ENCODE assay signal across 9 mouse cellular contexts in genomic region chr15:82106953-82107555, GRCm38 (mm10). TPM values are rescaled to one million over a fixed set of nuclear protein-coding genes. Genes with fewer than 3 reads are reported as not detected.
A peak's percentile ranks its signal among the peaks of the same experiment; 100 is the strongest.
DNase-seq lines count a peak whose midpoint lies in the region; ATAC-seq lines count a peak whose summit lies in the region.
"Had no signal": no experiment of that assay in that cellular context is flagged by ENCODE, and none has a peak within 500 bp of the region (broad histone marks: within the 10 kb centered on the region; RNA-seq: fewer than 3 reads in every experiment).

No protein-coding gene starts in this region.

- H3K9ac ChIP-seq in forebrain, embryonic 14.5 days (ENCODE audit: low read length), result no peak overlapping the region
- H3K9ac ChIP-seq in forebrain, embryonic 15.5 days (replicated peaks), result no peak overlapping the region
- H3K9ac ChIP-seq in midbrain, embryonic 15.5 days, result no peak overlapping the region

- intact Hi-C loops in left cerebral cortex, postnatal 36 days (cut with DNase I), result loop anchor here (5.0 kb wide), 1 partner anchor 40 kb away; the partner anchor contains the start of gene Mei1

- H3K4me2 ChIP-seq in forebrain, embryonic 14.5 days (ENCODE audit: low read length), result no peak overlapping the region
- H3K4me2 ChIP-seq in forebrain, embryonic 15.5 days (replicated peaks), result no peak overlapping the region
- H3K4me2 ChIP-seq in midbrain, embryonic 15.5 days, result no peak overlapping the region

- peak; percentile 32 for DNase-seq in forebrain, embryonic 14.5 days (ENCODE audit: low spot score)
- DNase-seq in midbrain, embryonic 10.5 days (ENCODE audit: low spot score), result peak; percentile 59
- peak; percentile 74 for DNase-seq in adrenal gland, postnatal 25 days
- peak; percentile 58 for DNase-seq in embryo, embryonic 9.5 days (ENCODE audit: extremely low spot score)
- DNase-seq in left cerebral cortex, postnatal 36 days (ENCODE audit: low spot score in 2 of 2), result peak; percentile 51 to 64
- DNase-seq in right cerebral cortex, postnatal 4 days, result peak; percentile 57

- no peaks in the 10 kb centered on the region for H3K36me3 ChIP-seq in forebrain, embryonic 14.5 days (ENCODE audit: control insufficient read depth, insufficient read depth, low read length)
- H3K36me3 ChIP-seq in forebrain, embryonic 15.5 days, result no peaks in the 10 kb centered on the region
- no peaks in the 10 kb centered on the region for H3K36me3 ChIP-seq in midbrain, embryonic 10.5 days
- no peaks in the 10 kb centered on the region for H3K36me3 ChIP-seq in midbrain, embryonic 15.5 days (replicated peaks)

- H3K4me1 ChIP-seq in forebrain, embryonic 14.5 days (ENCODE audit: control insufficient read depth, insufficient read depth, low read length), result no peaks in the 10 kb centered on the region
- no peaks in the 10 kb centered on the region for H3K4me1 ChIP-seq in forebrain, embryonic 15.5 days
- H3K4me1 ChIP-seq in midbrain, embryonic 10.5 days, result peaks cover 4% of the 10 kb centered on the region; the same call in 1 of the 2 replicates
- H3K4me1 ChIP-seq in midbrain, embryonic 15.5 days, result no peaks in the 10 kb centered on the region

- ATAC-seq in forebrain, embryonic 14.5 days, result no peak
- ATAC-seq in forebrain, embryonic 15.5 days (replicated peaks), result no peak
- ATAC-seq in midbrain, embryonic 15.5 days (replicated peaks), result no peak

- no peak overlapping the region for H3K4me3 ChIP-seq in forebrain, embryonic 14.5 days (ENCODE audit: low read depth, low read length)
- H3K4me3 ChIP-seq in forebrain, embryonic 15.5 days, result no peak overlapping the region
- H3K4me3 ChIP-seq in midbrain, embryonic 10.5 days, result no peak overlapping the region
- no peak overlapping the region for H3K4me3 ChIP-seq in midbrain, embryonic 15.5 days

- no peaks in the 10 kb centered on the region for H3K9me3 ChIP-seq in forebrain, embryonic 14.5 days (replicated peaks; ENCODE audit: control insufficient read depth, low read length)
- no peaks in the 10 kb centered on the region for H3K9me3 ChIP-seq in forebrain, embryonic 15.5 days
- H3K9me3 ChIP-seq in midbrain, embryonic 10.5 days (replicated peaks), result no peaks in the 10 kb centered on the region
- no peaks in the 10 kb centered on the region for H3K9me3 ChIP-seq in midbrain, embryonic 15.5 days

- no peaks in the 10 kb centered on the region for H3K27me3 ChIP-seq in forebrain, embryonic 14.5 days (replicated peaks; ENCODE audit: control insufficient read depth, insufficient read depth, low read length)
- no peaks in the 10 kb centered on the region for H3K27me3 ChIP-seq in forebrain, embryonic 15.5 days
- no peaks in the 10 kb centered on the region for H3K27me3 ChIP-seq in midbrain, embryonic 10.5 days (ENCODE audit: low read depth, poor library complexity, severe bottlenecking)
- H3K27me3 ChIP-seq in midbrain, embryonic 15.5 days (replicated peaks), result no peaks in the 10 kb centered on the region

- WGBS in forebrain, embryonic 14.5 days, result 21% methylated on average over 8 of the region's 8 CpGs
- 17% methylated on average over 8 of the region's 8 CpGs for WGBS in forebrain, embryonic 15.5 days
- 25% methylated on average over 8 of the region's 8 CpGs for WGBS in midbrain, embryonic 10.5 days
- 14% methylated on average over 8 of the region's 8 CpGs for WGBS in midbrain, embryonic 15.5 days

- H3K27ac ChIP-seq in forebrain, embryonic 14.5 days (ENCODE audit: low read depth, low read length), result no peak overlapping the region
- no peak overlapping the region for H3K27ac ChIP-seq in forebrain, embryonic 15.5 days (replicated peaks)
- H3K27ac ChIP-seq in midbrain, embryonic 10.5 days (replicated peaks), result 0 out of 2 replicates have a peak overlapping the region, but pooled peaks have one; percentile 18
- H3K27ac ChIP-seq in midbrain, embryonic 15.5 days, result no peak overlapping the region

RNA-seq across cellular contexts. Expression of gene Ccdc134, which starts 20.7 kb away (rescaled TPM):
- 12.8 and 15.5 TPM in 2 replicates for polyA plus RNA-seq in forebrain, embryonic 14.5 days (2014; fragmentation: Nextera tagmentation; extraction: Ambion mirVana)
- 17.7 and 18.4 TPM in 2 replicates for polyA plus RNA-seq in forebrain, embryonic 15.5 days (2015; fragmentation: Nextera tagmentation; extraction: Ambion mirVana)
- polyA plus RNA-seq in midbrain, embryonic 10.5 days (2016; fragmentation: Nextera tagmentation; extraction: Ambion mirVana), result 23.0 and 25.6 TPM in 2 replicates
- 12.2 and 12.7 TPM in 2 replicates for polyA plus RNA-seq in midbrain, embryonic 15.5 days (2015; fragmentation: Nextera tagmentation; extraction: Ambion mirVana)
- total RNA-seq in adrenal gland, postnatal 25 days (2021), result 11.2 and 11.3 TPM in 2 replicates
- 10 to 100 TPM in 1 of 2 experiments, 1 to 10 TPM in 1; 9.5 to 14.2 TPM for total RNA-seq in left cerebral cortex, postnatal 36 days (2021)

RNA-seq across cellular contexts. Expression of gene Mei1, which starts 37.3 kb away (rescaled TPM):
- not detected in 2 replicates for polyA plus RNA-seq in forebrain, embryonic 14.5 days (2014; fragmentation: Nextera tagmentation; extraction: Ambion mirVana)
- not detected in 2 replicates for polyA plus RNA-seq in forebrain, embryonic 15.5 days (2015; fragmentation: Nextera tagmentation; extraction: Ambion mirVana)
- polyA plus RNA-seq in midbrain, embryonic 10.5 days (2016; fragmentation: Nextera tagmentation; extraction: Ambion mirVana), result 0.10 TPM in 1 of 2 replicates, not detected in the other
- 0.10 TPM in 1 of 2 replicates, not detected in the other for polyA plus RNA-seq in midbrain, embryonic 15.5 days (2015; fragmentation: Nextera tagmentation; extraction: Ambion mirVana)
- 2.8 and 4.3 TPM in 2 replicates for total RNA-seq in adrenal gland, postnatal 25 days (2021)
- total RNA-seq in left cerebral cortex, postnatal 36 days (2021), result 1 to 10 TPM; 3.4 to 3.6 TPM

RNA-seq across cellular contexts. Expression of gene Srebf2, which starts 39.9 kb away (rescaled TPM):
- polyA plus RNA-seq in forebrain, embryonic 14.5 days (2014; fragmentation: Nextera tagmentation; extraction: Ambion mirVana), result 99.6 and 139 TPM in 2 replicates
- 223 and 225 TPM in 2 replicates for polyA plus RNA-seq in forebrain, embryonic 15.5 days (2015; fragmentation: Nextera tagmentation; extraction: Ambion mirVana)
- 214 and 239 TPM in 2 replicates for polyA plus RNA-seq in midbrain, embryonic 10.5 days (2016; fragmentation: Nextera tagmentation; extraction: Ambion mirVana)
- 220 and 224 TPM in 2 replicates for polyA plus RNA-seq in midbrain, embryonic 15.5 days (2015; fragmentation: Nextera tagmentation; extraction: Ambion mirVana)
- 85.2 and 95.5 TPM in 2 replicates for total RNA-seq in adrenal gland, postnatal 25 days (2021)
- 100 to 1,000 TPM; 183 to 198 TPM for total RNA-seq in left cerebral cortex, postnatal 36 days (2021)

RNA-seq across cellular contexts. Expression of gene 4930407I10Rik, which starts 48.1 kb away (rescaled TPM):
- polyA plus RNA-seq in forebrain, embryonic 14.5 days (2014; fragmentation: Nextera tagmentation; extraction: Ambion mirVana), result not detected in 2 replicates
- not detected in 2 replicates for polyA plus RNA-seq in forebrain, embryonic 15.5 days (2015; fragmentation: Nextera tagmentation; extraction: Ambion mirVana)
- polyA plus RNA-seq in midbrain, embryonic 10.5 days (2016; fragmentation: Nextera tagmentation; extraction: Ambion mirVana), result not detected in 2 replicates
- not detected in 2 replicates for polyA plus RNA-seq in midbrain, embryonic 15.5 days (2015; fragmentation: Nextera tagmentation; extraction: Ambion mirVana)
- not detected in 2 replicates for total RNA-seq in adrenal gland, postnatal 25 days (2021)
- not detected for total RNA-seq in left cerebral cortex, postnatal 36 days (2021)
- total RNA-seq: left cerebral cortex, postnatal 10 days had no signal

RNA-seq across cellular contexts. Expression of gene Snu13, which starts 59.7 kb away (rescaled TPM):
- polyA plus RNA-seq in forebrain, embryonic 14.5 days (2014; fragmentation: Nextera tagmentation; extraction: Ambion mirVana), result 295 and 348 TPM in 2 replicates
- 258 and 264 TPM in 2 replicates for polyA plus RNA-seq in forebrain, embryonic 15.5 days (2015; fragmentation: Nextera tagmentation; extraction: Ambion mirVana)
- polyA plus RNA-seq in midbrain, embryonic 10.5 days (2016; fragmentation: Nextera tagmentation; extraction: Ambion mirVana), result 323 and 376 TPM in 2 replicates
- 231 and 247 TPM in 2 replicates for polyA plus RNA-seq in midbrain, embryonic 15.5 days (2015; fragmentation: Nextera tagmentation; extraction: Ambion mirVana)
- total RNA-seq in adrenal gland, postnatal 25 days (2021), result 83.1 and 99.8 TPM in 2 replicates
- total RNA-seq in left cerebral cortex, postnatal 36 days (2021), result 100 to 1,000 TPM; 102 to 107 TPM
